Mouse (Mus musculus): ENCODE measurements around the gene Trmt1l. TPM values are rescaled to one million over a fixed set of nuclear protein-coding genes. Genes with fewer than 3 reads are reported as not detected.

The Trmt1l gene
- total and polyA plus RNA-seq, 3 experiments: 15.4 to 18.2 TPM; not detected in 1

GRCm38 (mm10) chr1:151500531-151501361 is 72.4 kb downstream of the Trmt1l start, which contains the start of gene Rnf2 (continued):
- TF ChIP-seq NRF1 (IDR thresholded peaks at IDR 0.05; ENCODE audit: insufficient read depth, low read depth, low read length, poor library complexity, severe bottlenecking) (peak; percentile 56), POLR2AphosphoS5 (IDR thresholded peaks at IDR 0.05; ENCODE audit: borderline replicate concordance, low read depth, low read length) (no peak), E2F4 (IDR thresholded peaks at IDR 0.05; ENCODE audit: borderline replicate concordance, low read depth, low read length) (no peak)

Other genes starting within 250 kb of the Trmt1l start
- gene Gm47985, start 246.0 kb upstream of the Trmt1l start, total RNA-seq (2012; rRNA removed): 0.19 and 0.26 TPM in 2 replicates
- under 1 TPM in 1 of 2 experiments, not detected in 1; 0.25 TPM for gene Gm47985, start 246.0 kb upstream of the Trmt1l start, polyA plus RNA-seq (2012; ENCODE audit: insufficient read depth in 1 of 2, insufficient read length in 2 of 2, low read depth in 1 of 2, low replicate concordance in 2 of 2, missing spikeins in 1 of 2)
- 0.08 TPM in 1 of 2 replicates, not detected in the other for gene Gm8947, start 236.2 kb upstream of the Trmt1l start, total RNA-seq (2012; rRNA removed)
- not detected for gene Gm8947, start 236.2 kb upstream of the Trmt1l start, polyA plus RNA-seq (2012; ENCODE audit: insufficient read depth in 1 of 2, insufficient read length in 2 of 2, low read depth in 1 of 2, low replicate concordance in 2 of 2, missing spikeins in 1 of 2)
- gene Gm47995, start 230.1 kb upstream of the Trmt1l start, total RNA-seq (2012; rRNA removed): not detected in 2 replicates
- gene Gm47995, start 230.1 kb upstream of the Trmt1l start, polyA plus RNA-seq (2012; ENCODE audit: insufficient read depth in 1 of 2, insufficient read length in 2 of 2, low read depth in 1 of 2, low replicate concordance in 2 of 2, missing spikeins in 1 of 2): under 1 TPM in 1 of 2 experiments, not detected in 1; 0.18 TPM
- gene 3110040M04Rik, start 224.4 kb upstream of the Trmt1l start, total RNA-seq (2012; rRNA removed): 0.19 TPM in 1 of 2 replicates, not detected in the other
- under 1 TPM in 1 of 2 experiments, not detected in 1; 0.25 TPM for gene 3110040M04Rik, start 224.4 kb upstream of the Trmt1l start, polyA plus RNA-seq (2012; ENCODE audit: insufficient read depth in 1 of 2, insufficient read length in 2 of 2, low read depth in 1 of 2, low replicate concordance in 2 of 2, missing spikeins in 1 of 2)
- not detected in 2 replicates for gene Gm47996, start 218.4 kb upstream of the Trmt1l start, total RNA-seq (2012; rRNA removed)
- gene Gm47996, start 218.4 kb upstream of the Trmt1l start, polyA plus RNA-seq (2012; ENCODE audit: insufficient read depth in 1 of 2, insufficient read length in 2 of 2, low read depth in 1 of 2, low replicate concordance in 2 of 2, missing spikeins in 1 of 2): not detected
- gene Ivns1abp, start 84.1 kb upstream of the Trmt1l start, total RNA-seq (2012; rRNA removed): 72.0 and 74.5 TPM in 2 replicates
- 100 to 1,000 TPM; 127 to 138 TPM for gene Ivns1abp, start 84.1 kb upstream of the Trmt1l start, polyA plus RNA-seq (2012; ENCODE audit: insufficient read depth in 1 of 2, insufficient read length in 2 of 2, low read depth in 1 of 2, low replicate concordance in 2 of 2, missing spikeins in 1 of 2)
- gene Swt1, start 87 bp upstream of the Trmt1l start, total RNA-seq (2012; rRNA removed): 13.7 and 14.1 TPM in 2 replicates
- gene Swt1, start 87 bp upstream of the Trmt1l start, polyA plus RNA-seq (2012; ENCODE audit: insufficient read depth in 1 of 2, insufficient read length in 2 of 2, low read depth in 1 of 2, low replicate concordance in 2 of 2, missing spikeins in 1 of 2): 10 to 100 TPM in 1 of 2 experiments, not detected in 1; 13.5 TPM
- 30.1 and 30.7 TPM in 2 replicates for gene Rnf2, start 72.4 kb downstream of the Trmt1l start, total RNA-seq (2012; rRNA removed)
- 10 to 100 TPM; 27.5 to 78.2 TPM for gene Rnf2, start 72.4 kb downstream of the Trmt1l start, polyA plus RNA-seq (2012; ENCODE audit: insufficient read depth in 1 of 2, insufficient read length in 2 of 2, low read depth in 1 of 2, low replicate concordance in 2 of 2, missing spikeins in 1 of 2)
- gene Fam129a, start 142.6 kb downstream of the Trmt1l start, total RNA-seq (2012; rRNA removed): 3.1 and 7.4 TPM in 2 replicates
- 10 to 100 TPM in 1 of 2 experiments, 1 to 10 TPM in 1; 8.8 to 67.5 TPM for gene Fam129a, start 142.6 kb downstream of the Trmt1l start, polyA plus RNA-seq (2012; ENCODE audit: insufficient read depth in 1 of 2, insufficient read length in 2 of 2, low read depth in 1 of 2, low replicate concordance in 2 of 2, missing spikeins in 1 of 2)

All from MEL (cell line).